Mouse (Mus musculus): ENCODE measurements at regions not wholly inside any gene's neighbourhood (a gene's known extent, or its start where the extent isn't known, plus 50 kb on each side); places are given as distances from the start of the nearest gene placed in this dataset.

DNA sequence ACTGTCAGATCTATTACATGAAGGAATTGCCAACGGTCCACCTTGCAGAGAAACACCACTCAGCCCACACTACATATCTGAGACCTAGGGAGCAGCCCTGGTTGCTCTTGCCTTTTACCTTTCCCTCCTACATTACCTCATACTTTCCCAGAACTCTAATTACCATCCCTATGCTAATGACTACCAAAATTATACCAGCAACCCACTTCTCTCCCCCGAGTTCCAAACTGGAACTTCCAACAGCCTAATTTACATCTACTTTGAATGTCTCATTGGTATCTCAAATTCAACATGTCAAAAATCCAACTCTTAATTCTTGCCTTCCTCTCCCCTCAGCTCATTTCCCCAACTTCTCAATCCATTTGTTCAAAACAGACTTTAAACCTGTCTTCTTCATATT is 124.9 kb upstream of the C030005K15Rik start:
- no peaks in the 10 kb centered on the region for H3K4me1 ChIP-seq (ENCODE audit: insufficient read depth, low read length)
- H3K27ac ChIP-seq (ENCODE audit: low read depth, low read length), result no peak overlapping the region
- H3K4me2 ChIP-seq (ENCODE audit: low read depth, low read length, poor library complexity, severe bottlenecking), result no peak overlapping the region
- H3K36me3 ChIP-seq (ENCODE audit: insufficient read depth, low read length), result no peaks in the 10 kb centered on the region
- no peak for TF ChIP-seq CTCF (IDR thresholded peaks at IDR 0.05)
- H3K27me3 ChIP-seq (ENCODE audit: insufficient read depth, low read length), result no peaks in the 10 kb centered on the region
- H3K9ac ChIP-seq (replicated peaks; ENCODE audit: low read length, poor library complexity, severe bottlenecking), result no peak overlapping the region
- no peak overlapping the region for H3K4me3 ChIP-seq (ENCODE audit: low read depth, low read length)
- 85% methylated on average over 2 of the region's 2 CpGs for WGBS
- no peak for DNase-seq (ENCODE audit: low spot score)
- no peaks in the 10 kb centered on the region for H3K9me3 ChIP-seq (ENCODE audit: low read length)
- no peak for ATAC-seq (ENCODE audit: low FRiP score)

DNA sequence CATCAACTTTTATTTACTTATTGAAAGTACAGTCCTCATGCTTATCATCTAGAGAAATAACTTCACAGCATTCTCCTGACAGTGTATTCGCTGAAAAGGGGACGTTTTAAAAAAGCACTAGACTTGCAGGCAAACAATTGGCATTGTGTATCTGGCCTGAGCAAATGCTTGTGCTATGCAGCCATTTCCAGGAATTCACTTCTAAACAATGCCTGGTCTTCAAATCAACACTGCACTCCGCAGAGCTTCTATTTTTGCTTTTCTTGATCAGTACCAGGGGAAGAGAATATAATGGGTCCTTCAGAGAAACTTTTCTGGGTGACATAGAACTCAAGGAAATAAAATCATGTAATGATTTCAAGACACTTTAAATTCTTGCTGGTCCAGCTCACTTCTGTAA is 150.5 kb upstream of the C030005K15Rik start:
- WGBS, result 58% methylated on average over 3 of the region's 3 CpGs

DNA sequence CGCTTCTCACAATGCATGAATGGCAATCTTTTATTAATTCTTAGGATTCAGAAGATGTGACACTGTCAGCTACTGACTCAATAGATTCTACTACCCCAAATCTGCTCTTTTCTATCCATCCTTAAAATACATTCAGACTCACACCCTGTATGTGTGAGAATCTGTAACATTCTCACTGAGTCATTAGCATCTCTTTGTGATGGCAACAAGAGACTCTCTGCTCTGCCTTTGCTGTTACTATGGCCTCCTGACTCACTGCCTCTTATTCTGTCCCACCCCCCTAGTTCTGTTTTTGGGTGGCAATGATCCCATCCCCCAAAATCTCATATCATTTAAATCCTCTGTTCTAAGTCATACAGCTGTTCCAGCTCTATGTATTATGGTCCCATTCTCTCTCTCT is 159.5 kb upstream of the C030005K15Rik start:
- H3K27me3 ChIP-seq (ENCODE audit: insufficient read depth, low read length), result no peaks in the 10 kb centered on the region
- H3K9me3 ChIP-seq (ENCODE audit: low read length), result no peaks in the 10 kb centered on the region
- TF ChIP-seq CTCF (IDR thresholded peaks at IDR 0.05), result no peak
- DNase-seq (ENCODE audit: low spot score), result no peak
- WGBS, result 84% methylated on average over 1 of the region's 1 CpGs
- no peak overlapping the region for H3K9ac ChIP-seq (replicated peaks; ENCODE audit: low read length, poor library complexity, severe bottlenecking)
- H3K4me1 ChIP-seq (ENCODE audit: insufficient read depth, low read length), result no peaks in the 10 kb centered on the region
- no peak overlapping the region for H3K27ac ChIP-seq (ENCODE audit: low read depth, low read length)
- ATAC-seq (ENCODE audit: low FRiP score), result no peak
- H3K36me3 ChIP-seq (ENCODE audit: insufficient read depth, low read length), result no peaks in the 10 kb centered on the region
- no peak overlapping the region for H3K4me3 ChIP-seq (ENCODE audit: low read depth, low read length)
- H3K4me2 ChIP-seq (ENCODE audit: low read depth, low read length, poor library complexity, severe bottlenecking), result no peak overlapping the region

More for the DNA sequence above, 150.5 kb upstream of the C030005K15Rik start:
- DNase-seq (ENCODE audit: low spot score) (no peak), ATAC-seq (ENCODE audit: low FRiP score) (no peak)
- Histone ChIP-seq H3K4me1 (ENCODE audit: insufficient read depth, low read length) (no peaks in the 10 kb centered on the region), H3K36me3 (ENCODE audit: insufficient read depth, low read length) (no peaks in the 10 kb centered on the region), H3K9ac (replicated peaks; ENCODE audit: low read length, poor library complexity, severe bottlenecking) (no peak overlapping the region), H3K4me3 (ENCODE audit: low read depth, low read length) (no peak overlapping the region), H3K27ac (ENCODE audit: low read depth, low read length) (no peak overlapping the region), H3K9me3 (ENCODE audit: low read length) (no peaks in the 10 kb centered on the region), H3K4me2 (ENCODE audit: low read depth, low read length, poor library complexity, severe bottlenecking) (no peak overlapping the region), H3K27me3 (ENCODE audit: insufficient read depth, low read length) (no peaks in the 10 kb centered on the region)
- TF ChIP-seq CTCF (IDR thresholded peaks at IDR 0.05), result no peak

DNA sequence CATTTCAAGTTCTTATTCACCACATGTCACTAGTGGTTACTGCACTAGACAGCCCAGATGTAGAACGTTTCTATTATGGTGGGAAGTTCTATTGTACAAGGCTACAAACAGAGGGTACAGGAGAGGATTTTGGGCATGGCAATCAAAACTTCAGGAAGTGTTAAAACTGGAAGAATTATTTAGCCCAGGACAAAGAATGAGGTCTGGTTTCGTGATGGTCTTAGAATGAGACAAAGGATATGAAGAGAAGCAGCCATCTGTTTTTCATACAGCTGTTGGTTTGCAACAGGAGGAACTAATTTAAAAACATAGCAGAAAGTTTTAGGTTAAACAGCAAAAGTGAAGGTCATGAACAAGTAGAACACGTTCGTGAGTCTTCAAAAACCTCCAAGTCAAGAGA is 179.2 kb upstream of the C030005K15Rik start:
- WGBS, result 71% methylated on average over 4 of the region's 4 CpGs
- Histone ChIP-seq H3K36me3 (ENCODE audit: insufficient read depth, low read length) (no peaks in the 10 kb centered on the region), H3K27ac (ENCODE audit: low read depth, low read length) (no peak overlapping the region), H3K27me3 (ENCODE audit: insufficient read depth, low read length) (no peaks in the 10 kb centered on the region), H3K4me1 (ENCODE audit: insufficient read depth, low read length) (no peaks in the 10 kb centered on the region), H3K9ac (replicated peaks; ENCODE audit: low read length, poor library complexity, severe bottlenecking) (no peak overlapping the region), H3K4me3 (ENCODE audit: low read depth, low read length) (no peak overlapping the region), H3K4me2 (ENCODE audit: low read depth, low read length, poor library complexity, severe bottlenecking) (no peak overlapping the region), H3K9me3 (ENCODE audit: low read length) (no peaks in the 10 kb centered on the region)
- TF ChIP-seq CTCF (IDR thresholded peaks at IDR 0.05), result no peak
- no peak for ATAC-seq (ENCODE audit: low FRiP score)
- DNase-seq (ENCODE audit: low spot score), result no peak

DNA sequence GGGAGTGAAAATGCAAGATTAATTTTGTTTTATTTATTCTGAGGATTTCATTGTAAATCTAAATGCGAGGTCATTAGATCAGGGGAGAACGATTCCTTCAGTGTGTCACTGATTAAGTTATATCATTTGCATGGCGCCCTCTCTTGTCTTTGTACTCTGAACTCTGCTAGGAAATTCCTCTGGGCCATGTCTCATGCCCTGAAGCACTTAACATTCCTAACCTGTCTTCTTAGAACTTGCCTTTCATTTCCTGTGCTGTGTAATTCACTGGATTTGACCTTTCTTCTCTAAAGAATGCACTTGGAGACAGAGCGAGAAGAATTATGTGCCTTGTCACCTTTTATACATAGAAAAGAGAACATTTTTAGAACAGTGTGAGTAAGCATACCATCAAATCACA is 199.0 kb upstream of the C030005K15Rik start:
- DNase-seq (ENCODE audit: low spot score), result peak; percentile 1
- WGBS, result 53% methylated on average over 4 of the region's 4 CpGs
- H3K9me3 ChIP-seq (ENCODE audit: low read length), result no peaks in the 10 kb centered on the region
- ATAC-seq (ENCODE audit: low FRiP score), result no peak
- no peak overlapping the region for H3K4me3 ChIP-seq (ENCODE audit: low read depth, low read length)
- H3K4me1 ChIP-seq (ENCODE audit: insufficient read depth, low read length), result no peaks in the 10 kb centered on the region
- TF ChIP-seq CTCF (IDR thresholded peaks at IDR 0.05), result no peak
- no peak overlapping the region for H3K27ac ChIP-seq (ENCODE audit: low read depth, low read length)
- no peak overlapping the region for H3K4me2 ChIP-seq (ENCODE audit: low read depth, low read length, poor library complexity, severe bottlenecking)
- no peak overlapping the region for H3K9ac ChIP-seq (replicated peaks; ENCODE audit: low read length, poor library complexity, severe bottlenecking)
- H3K36me3 ChIP-seq (ENCODE audit: insufficient read depth, low read length), result no peaks in the 10 kb centered on the region
- H3K27me3 ChIP-seq (ENCODE audit: insufficient read depth, low read length), result no peaks in the 10 kb centered on the region

- Histone ChIP-seq H3K9me3 (ENCODE audit: low read length) (no peaks in the 10 kb centered on the region), H3K9ac (replicated peaks; ENCODE audit: low read length, poor library complexity, severe bottlenecking) (no peak overlapping the region), H3K27ac (ENCODE audit: low read depth, low read length) (no peak overlapping the region), H3K4me2 (ENCODE audit: low read depth, low read length, poor library complexity, severe bottlenecking) (no peak overlapping the region), H3K36me3 (ENCODE audit: insufficient read depth, low read length) (no peaks in the 10 kb centered on the region), H3K4me3 (ENCODE audit: low read depth, low read length) (no peak overlapping the region), H3K27me3 (ENCODE audit: insufficient read depth, low read length) (no peaks in the 10 kb centered on the region), H3K4me1 (ENCODE audit: insufficient read depth, low read length) (no peaks in the 10 kb centered on the region)
- TF ChIP-seq CTCF (IDR thresholded peaks at IDR 0.05), result no peak
- ATAC-seq (ENCODE audit: low FRiP score) (no peak), DNase-seq (ENCODE audit: low spot score) (no peak)
- 95% methylated on average over 2 of the region's 2 CpGs for WGBS
These were observed 213.8 kb upstream of the C030005K15Rik start for GRCm38 (mm10) chr10:97940345-97940744.
